ENCODE assay signal across 9 mouse cellular contexts in the genomic region with DNA sequence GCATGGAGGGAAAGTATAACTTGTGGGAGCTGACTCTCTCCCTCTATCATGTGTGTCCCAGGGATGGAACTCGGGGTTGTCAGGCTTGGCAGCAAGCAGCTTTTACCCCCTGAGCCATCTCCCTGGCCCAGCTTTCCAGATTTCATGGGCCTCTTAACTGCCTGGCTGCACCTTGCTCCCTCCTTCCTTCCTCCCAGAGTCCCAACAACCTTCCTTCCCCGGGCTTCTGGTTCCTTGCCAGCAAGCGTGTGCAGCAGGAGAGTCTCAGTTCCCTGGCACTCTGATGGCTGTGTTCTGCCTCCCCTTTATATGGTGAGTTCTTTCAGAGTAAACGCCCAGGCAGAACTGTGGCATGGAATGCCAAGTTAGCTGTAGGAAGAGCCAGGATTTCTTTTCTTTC. TPM values are rescaled to one million over a fixed set of nuclear protein-coding genes. Genes with fewer than 3 reads are reported as not detected.
DNase-seq lines count a peak whose midpoint lies in the region; ATAC-seq lines count a peak whose summit lies in the region.
"Had no signal": no experiment of that assay in that cellular context is flagged by ENCODE, and none has a peak within 500 bp of the region (broad histone marks: within the 10 kb centered on the region; RNA-seq: fewer than 3 reads in every experiment).

No protein-coding gene starts in this region.

- DNase-seq in hindbrain, embryonic 14.5 days (ENCODE audit: low spot score) = peak; percentile 42
- no peak for DNase-seq in hindbrain, embryonic 11.5 days (ENCODE audit: low spot score)
- DNase-seq in adrenal gland, postnatal 14 days = peak; percentile 52
- peak; percentile 36 for DNase-seq in lung, postnatal 10 days
- no peak for DNase-seq in urinary bladder, adult 2 months (ENCODE audit: low spot score)
- DNase-seq in gastrocnemius, adult 8-10 months (ENCODE audit: low spot score in 2 of 2) = no peak

- no peaks in the 10 kb centered on the region for H3K9me3 ChIP-seq in hindbrain, embryonic 14.5 days (ENCODE audit: control insufficient read depth, low read length)
- H3K9me3 ChIP-seq in hindbrain, embryonic 11.5 days (ENCODE audit: control insufficient read depth, low read length) = no peaks in the 10 kb centered on the region
- no peaks in the 10 kb centered on the region for H3K9me3 ChIP-seq in liver, embryonic 12.5 days (replicated peaks)

- H3K36me3 ChIP-seq in hindbrain, embryonic 14.5 days (replicated peaks; ENCODE audit: control insufficient read depth, insufficient read depth) = no peaks in the 10 kb centered on the region
- H3K36me3 ChIP-seq in hindbrain, embryonic 11.5 days (ENCODE audit: control insufficient read depth, insufficient read depth, low read length) = no peaks in the 10 kb centered on the region
- H3K36me3 ChIP-seq in liver, embryonic 12.5 days = no peaks in the 10 kb centered on the region

- no peak overlapping the region for H3K27ac ChIP-seq in hindbrain, embryonic 14.5 days
- H3K27ac ChIP-seq in hindbrain, embryonic 11.5 days (ENCODE audit: low read depth, low read length) = no peak overlapping the region
- H3K27ac ChIP-seq in liver, embryonic 12.5 days = no peak overlapping the region
- H3K27ac ChIP-seq: macrophage had no signal

- H3K27me3 ChIP-seq in hindbrain, embryonic 14.5 days (ENCODE audit: control insufficient read depth, insufficient read depth, low read length) = no peaks in the 10 kb centered on the region
- no peaks in the 10 kb centered on the region for H3K27me3 ChIP-seq in hindbrain, embryonic 11.5 days (ENCODE audit: control insufficient read depth, insufficient read depth, low read length)
- peaks cover 22% of the 10 kb centered on the region for H3K27me3 ChIP-seq in liver, embryonic 12.5 days (replicated peaks)

- no peak overlapping the region for H3K4me2 ChIP-seq in hindbrain, embryonic 14.5 days (replicated peaks)
- no peak overlapping the region for H3K4me2 ChIP-seq in hindbrain, embryonic 11.5 days (replicated peaks; ENCODE audit: low read depth, low read length)
- H3K4me2 ChIP-seq in liver, embryonic 12.5 days = no peak overlapping the region

- no peak overlapping the region for H3K9ac ChIP-seq in hindbrain, embryonic 14.5 days
- no peak overlapping the region for H3K9ac ChIP-seq in hindbrain, embryonic 11.5 days (ENCODE audit: low read depth, low read length)
- no peak overlapping the region for H3K9ac ChIP-seq in liver, embryonic 12.5 days

- peak; percentile 57; the same call in 1 of the 2 replicates for ATAC-seq in hindbrain, embryonic 14.5 days (ENCODE audit: low FRiP score)
- ATAC-seq in hindbrain, embryonic 11.5 days (ENCODE audit: low FRiP score) = no peak
- peak; percentile 62; the same call in 1 of the 2 replicates for ATAC-seq in granulocyte monocyte progenitor cell, adult 5-6 weeks (replicated peaks; ENCODE audit: poor library complexity, severe bottlenecking)
- ATAC-seq in liver, embryonic 12.5 days = no peak

- WGBS in hindbrain, embryonic 14.5 days = 46% methylated on average over 4 of the region's 4 CpGs
- WGBS in hindbrain, embryonic 11.5 days = 38% methylated on average over 4 of the region's 4 CpGs
- 33% methylated on average over 4 of the region's 4 CpGs for WGBS in liver, embryonic 12.5 days (ENCODE audit: insufficient replicate concordance)

- H3K4me1 ChIP-seq in hindbrain, embryonic 14.5 days (replicated peaks; ENCODE audit: control insufficient read depth, insufficient read depth, low read length) = no peaks in the 10 kb centered on the region
- H3K4me1 ChIP-seq in hindbrain, embryonic 11.5 days (replicated peaks; ENCODE audit: control insufficient read depth, insufficient read depth, low read length) = no peaks in the 10 kb centered on the region
- H3K4me1 ChIP-seq in liver, embryonic 12.5 days = peaks cover 2% of the 10 kb centered on the region; the same call in 1 of the 2 replicates

- H3K4me3 ChIP-seq in hindbrain, embryonic 14.5 days (replicated peaks; ENCODE audit: low read length) = no peak overlapping the region
- H3K4me3 ChIP-seq in hindbrain, embryonic 11.5 days (ENCODE audit: low read depth, low read length) = no peak overlapping the region
- H3K4me3 ChIP-seq in liver, embryonic 12.5 days = no peak overlapping the region

RNA-seq across cellular contexts. Expression of a gene that starts 43.9 kb away (rescaled TPM):
- polyA plus RNA-seq in hindbrain, embryonic 14.5 days (2014; fragmentation: Nextera tagmentation; extraction: Ambion mirVana) = 7.9 and 10.3 TPM in 2 replicates
- polyA plus RNA-seq in hindbrain, embryonic 11.5 days (2014; fragmentation: Nextera tagmentation; extraction: Ambion mirVana) = 2.4 and 2.9 TPM in 2 replicates
- total RNA-seq in adrenal gland, postnatal 14 days (2021) = 23.7 and 23.9 TPM in 2 replicates
- 14.5 and 15.0 TPM in 2 replicates for total RNA-seq in granulocyte monocyte progenitor cell, adult 5-6 weeks (2014; fragmentation: Nextera tagmentation)
- total RNA-seq in granulocyte monocyte progenitor cell, adult 5-6 weeks (2017) = 13.3 and 15.9 TPM in 2 replicates
- 7.1 and 10.1 TPM in 2 replicates for polyA plus RNA-seq in urinary bladder, adult 2 months (2012; rRNA removed)
- 3.0 and 3.7 TPM in 2 replicates for polyA plus RNA-seq in liver, embryonic 12.5 days (2016; fragmentation: Nextera tagmentation; extraction: Ambion mirVana)
- total RNA-seq in gastrocnemius, adult 8-10 months (2022) = 1 to 10 TPM; 1.3 to 3.1 (median 2.1) TPM

RNA-seq across cellular contexts. Expression of a gene that starts 52.7 kb away (rescaled TPM):
- 27.6 and 29.9 TPM in 2 replicates for polyA plus RNA-seq in hindbrain, embryonic 14.5 days (2014; fragmentation: Nextera tagmentation; extraction: Ambion mirVana)
- polyA plus RNA-seq in hindbrain, embryonic 11.5 days (2014; fragmentation: Nextera tagmentation; extraction: Ambion mirVana) = 55.2 and 55.4 TPM in 2 replicates
- 26.1 and 28.5 TPM in 2 replicates for total RNA-seq in adrenal gland, postnatal 14 days (2021)
- 54.1 and 69.9 TPM in 2 replicates for total RNA-seq in granulocyte monocyte progenitor cell, adult 5-6 weeks (2014; fragmentation: Nextera tagmentation)
- 47.4 and 53.9 TPM in 2 replicates for total RNA-seq in granulocyte monocyte progenitor cell, adult 5-6 weeks (2017)
- 13.6 and 13.9 TPM in 2 replicates for polyA plus RNA-seq in urinary bladder, adult 2 months (2012; rRNA removed)
- 60.3 and 61.3 TPM in 2 replicates for polyA plus RNA-seq in liver, embryonic 12.5 days (2016; fragmentation: Nextera tagmentation; extraction: Ambion mirVana)
- total RNA-seq in gastrocnemius, adult 8-10 months (2022) = 10 to 100 TPM in 3 of 4 experiments, 1 to 10 TPM in 1; 7.2 to 15.4 (median 13.1) TPM

Comparison
In these comparisons a context has a peak if more than half of its experiments do, and no peak if none do; other contexts are left out.
1. ATAC-seq: peak in hindbrain, embryonic 14.5 days (single experiment) and granulocyte monocyte progenitor cell, adult 5-6 weeks (single experiment); none in hindbrain, embryonic 11.5 days (single experiment) and liver, embryonic 12.5 days (single experiment).
2. DNase-seq: peak in hindbrain, embryonic 14.5 days (single experiment), adrenal gland, postnatal 14 days (single experiment) and lung, postnatal 10 days (single experiment); none in hindbrain, embryonic 11.5 days (single experiment), urinary bladder, adult 2 months (single experiment) and gastrocnemius, adult 8-10 months (0 of 2).